Mouse (Mus musculus): ENCODE results near the gene 1700125H20Rik. TPM values are rescaled to one million over a fixed set of nuclear protein-coding genes. Genes with fewer than 3 reads are reported as not detected.
"Not testable (repeated sequence)": the region's sequence is repeated elsewhere in the genome, so short reads cannot be mapped to it uniquely, and the experiment has no call there.

The 1700125H20Rik gene
- total and polyA plus RNA-seq, 2 experiments from 2014 or later: 2.8 TPM; not detected in 1

DNA sequence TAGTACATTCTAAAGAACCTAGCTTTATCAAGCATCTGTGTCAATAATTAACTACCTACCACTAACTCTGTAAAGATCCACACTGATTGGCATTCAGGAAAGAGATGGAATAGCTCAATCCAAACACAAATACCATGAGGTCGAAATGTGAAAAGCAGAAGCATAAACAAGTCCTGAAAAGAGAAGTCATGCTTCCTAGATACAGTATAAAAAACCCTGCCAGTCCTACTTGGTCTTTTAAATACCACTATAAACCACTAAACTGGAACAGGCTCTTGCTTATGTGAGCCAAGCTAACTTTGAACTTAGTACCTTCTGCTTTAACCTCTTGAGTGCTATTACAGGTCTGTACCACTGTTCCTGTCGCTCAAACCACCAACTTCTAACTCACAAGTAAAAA is 38.7 kb upstream of the 1700125H20Rik start:
- Histone ChIP-seq H3K36me3 (ENCODE audit: insufficient read depth, low read length) (no peaks in the 10 kb centered on the region), H3K4me1 (ENCODE audit: insufficient read depth, low read length) (no peaks in the 10 kb centered on the region), H3K27me3 (ENCODE audit: insufficient read depth, low read length) (no peaks in the 10 kb centered on the region), H3K4me3 (ENCODE audit: low read depth, low read length) (no peak overlapping the region), H3K4me2 (ENCODE audit: low read depth, low read length, poor library complexity, severe bottlenecking) (no peak overlapping the region), H3K27ac (ENCODE audit: low read depth, low read length) (no peak overlapping the region), H3K9ac (replicated peaks; ENCODE audit: low read length, poor library complexity, severe bottlenecking) (no peak overlapping the region), H3K9me3 (ENCODE audit: low read length) (no peaks in the 10 kb centered on the region)
- 80% methylated on average over 2 of the region's 2 CpGs for WGBS
- no peak for TF ChIP-seq CTCF (IDR thresholded peaks at IDR 0.05)
- DNase-seq (ENCODE audit: low spot score) (no peak), ATAC-seq (ENCODE audit: low FRiP score) (no peak)

DNA sequence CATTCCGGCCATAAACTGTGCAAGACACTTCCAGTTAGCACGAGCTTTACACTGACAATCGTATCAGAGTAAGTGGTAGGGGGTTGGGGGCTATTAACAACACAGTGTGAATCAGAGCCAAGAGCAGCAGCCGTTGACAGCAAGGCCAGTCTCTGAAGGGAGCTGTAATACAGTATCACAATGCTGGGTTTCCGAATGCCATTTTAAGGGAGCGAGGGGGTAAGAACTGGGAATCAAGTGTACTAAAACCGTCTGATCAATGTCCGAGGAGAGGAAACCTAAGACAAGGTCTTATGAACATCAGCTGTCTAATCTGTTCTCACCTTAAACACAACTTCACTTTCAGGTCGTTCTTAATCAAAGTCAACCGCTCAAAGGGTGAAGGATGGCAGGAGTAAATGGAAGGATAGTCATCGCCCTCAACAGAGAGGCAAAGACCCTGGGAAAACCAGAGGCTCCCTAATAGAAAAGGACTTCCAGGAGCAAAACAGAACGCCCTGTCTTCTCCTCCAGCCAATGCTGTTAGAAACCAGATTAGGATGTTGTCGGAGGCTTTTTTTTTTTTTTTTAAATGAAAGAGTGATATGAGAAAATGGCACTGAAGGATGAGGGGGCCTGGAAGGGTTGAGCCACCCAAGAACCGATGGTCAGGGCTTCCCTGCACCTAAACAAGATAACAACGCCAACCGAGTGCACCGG is 31.3 kb upstream of the 1700125H20Rik start:
- H3K4me2 ChIP-seq (ENCODE audit: low read depth, low read length, poor library complexity, severe bottlenecking): peak overlapping the region; percentile 68
- H3K9ac ChIP-seq (replicated peaks; ENCODE audit: low read length, poor library complexity, severe bottlenecking): peak overlapping the region; percentile 88
- ATAC-seq (ENCODE audit: low FRiP score) (no peak; the same call in 1 of the 2 replicates), DNase-seq (ENCODE audit: low spot score) (peak; percentile 61)
- peak overlapping the region; percentile 89 for H3K27ac ChIP-seq (ENCODE audit: low read depth, low read length)
- no peaks in the 10 kb centered on the region for H3K4me1 ChIP-seq (ENCODE audit: insufficient read depth, low read length)
- H3K36me3 ChIP-seq (ENCODE audit: insufficient read depth, low read length): no peaks in the 10 kb centered on the region
- 1% methylated on average over 17 of the region's 17 CpGs for WGBS
- H3K9me3 ChIP-seq (ENCODE audit: low read length): no peaks in the 10 kb centered on the region
- no peak for TF ChIP-seq CTCF (IDR thresholded peaks at IDR 0.05)
- no peaks in the 10 kb centered on the region for H3K27me3 ChIP-seq (ENCODE audit: insufficient read depth, low read length)
- H3K4me3 ChIP-seq (ENCODE audit: low read depth, low read length): peak overlapping the region; percentile 82

DNA sequence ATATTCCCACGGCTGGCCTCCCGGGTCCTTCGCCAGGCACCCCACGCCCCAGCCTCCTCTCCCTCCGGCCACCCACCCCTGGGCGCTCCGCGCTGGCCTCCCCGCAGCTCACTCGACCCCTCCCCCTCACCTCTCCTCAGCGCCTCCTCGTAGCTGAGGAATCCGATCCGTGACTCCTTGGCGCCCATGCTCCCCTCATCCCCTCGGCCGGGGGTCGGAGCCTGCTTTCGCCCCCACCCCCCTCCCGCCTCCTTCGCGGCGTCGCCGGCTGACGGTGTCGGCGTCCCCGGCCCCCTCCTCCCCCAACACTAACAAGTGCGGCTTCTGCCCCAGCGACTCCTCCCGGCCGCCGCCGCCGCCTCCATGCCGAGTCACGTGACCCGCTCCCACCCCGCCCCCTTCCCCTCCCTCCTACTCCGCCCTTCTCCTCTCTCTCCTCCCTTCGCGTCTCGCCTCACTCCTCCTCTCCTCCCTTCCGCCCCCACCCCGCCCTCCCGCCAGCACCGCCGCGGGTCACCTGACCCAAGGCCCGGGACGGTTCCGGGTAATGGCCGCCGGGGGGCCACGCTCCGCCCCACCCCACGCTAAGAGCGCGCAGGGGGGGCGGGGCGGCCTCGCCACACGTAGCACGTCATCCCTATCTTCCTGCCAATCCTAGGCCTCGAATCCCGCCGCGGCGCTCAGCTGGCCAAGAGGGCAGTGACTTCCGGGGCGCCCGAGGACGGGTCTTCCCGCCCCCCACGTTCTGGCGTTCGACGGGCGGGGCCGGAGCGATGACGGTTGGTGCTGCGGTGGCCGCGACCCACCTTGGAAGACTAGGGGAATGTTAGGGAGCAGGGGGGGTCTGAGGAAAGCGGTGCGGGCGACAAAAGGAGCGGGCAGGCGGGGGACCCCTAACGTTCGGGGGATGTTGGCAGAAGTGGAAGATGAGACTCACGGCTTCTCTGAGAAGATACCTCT is 30.3 kb upstream of the 1700125H20Rik start, which contains the start of gene Usp32:
TSS of gene Usp32 (minus strand) at position 581 of the 960 bp plus-strand sequence.
- H3K27ac ChIP-seq (ENCODE audit: low read depth, low read length): peak within 1 kb of the TSS; percentile 89
- no peaks in the 10 kb centered on the region for H3K4me1 ChIP-seq (ENCODE audit: insufficient read depth, low read length)
- H3K27me3 ChIP-seq (ENCODE audit: insufficient read depth, low read length): no peaks in the 10 kb centered on the region
- WGBS: under 1% methylated on average over 78 of the region's 94 CpGs
- H3K9me3 ChIP-seq (ENCODE audit: low read length): no peaks in the 10 kb centered on the region
- H3K36me3 ChIP-seq (ENCODE audit: insufficient read depth, low read length): no peaks in the 10 kb centered on the region
- ATAC-seq (ENCODE audit: low FRiP score) (peak; percentile 97), DNase-seq (ENCODE audit: low spot score) (peak; percentile 98)
- peak within 1 kb of the TSS; percentile 68 for H3K4me2 ChIP-seq (ENCODE audit: low read depth, low read length, poor library complexity, severe bottlenecking)
- peak; percentile 21; the same call in 1 of the 2 replicates for TF ChIP-seq CTCF (IDR thresholded peaks at IDR 0.05)
- peak within 1 kb of the TSS; percentile 88 for H3K9ac ChIP-seq (replicated peaks; ENCODE audit: low read length, poor library complexity, severe bottlenecking)
- H3K4me3 ChIP-seq (ENCODE audit: low read depth, low read length): peak within 1 kb of the TSS; percentile 82

DNA sequence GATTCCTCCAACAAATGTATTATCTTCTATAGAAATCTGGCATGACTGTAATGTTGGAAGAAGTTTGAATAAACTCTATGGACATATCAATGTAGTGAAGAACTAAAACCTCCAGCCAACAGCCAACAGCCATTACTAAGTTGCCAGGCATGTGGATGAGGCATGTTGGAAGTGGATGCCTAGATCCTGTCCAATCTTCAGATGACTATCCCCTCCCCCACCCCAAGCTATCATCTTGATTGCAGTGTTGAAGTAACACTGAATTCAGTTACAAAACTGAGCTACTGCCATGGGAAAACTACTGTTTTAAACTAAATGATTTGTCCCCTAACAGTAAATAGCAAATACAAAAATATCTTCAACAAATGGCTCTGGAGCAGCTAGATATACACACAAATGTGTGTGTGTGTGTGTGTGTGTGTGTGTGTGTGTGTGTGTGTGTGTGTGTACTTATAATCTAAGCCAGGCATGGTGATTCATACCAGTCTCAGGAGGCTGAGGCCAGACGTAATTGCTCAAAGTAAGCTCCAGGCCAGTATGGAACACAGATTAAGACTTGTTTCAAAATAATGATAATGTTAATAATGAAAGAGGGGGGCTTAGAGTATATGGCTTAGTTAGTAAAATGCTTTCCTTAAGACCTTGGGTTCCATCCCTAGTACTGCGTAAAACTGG is 17.8 kb upstream of the 1700125H20Rik start:
- Histone ChIP-seq H3K27me3 (ENCODE audit: insufficient read depth, low read length) (no peaks in the 10 kb centered on the region), H3K9me3 (ENCODE audit: low read length) (no peaks in the 10 kb centered on the region), H3K9ac (replicated peaks; ENCODE audit: low read length, poor library complexity, severe bottlenecking) (no peak overlapping the region), H3K4me3 (ENCODE audit: low read depth, low read length) (no peak overlapping the region), H3K27ac (ENCODE audit: low read depth, low read length) (no peak overlapping the region), H3K4me1 (ENCODE audit: insufficient read depth, low read length) (no peaks in the 10 kb centered on the region), H3K36me3 (ENCODE audit: insufficient read depth, low read length) (no peaks in the 10 kb centered on the region), H3K4me2 (ENCODE audit: low read depth, low read length, poor library complexity, severe bottlenecking) (no peak overlapping the region)
- WGBS: 89% methylated on average over 2 of the region's 2 CpGs
- ATAC-seq (ENCODE audit: low FRiP score): no peak
- DNase-seq (ENCODE audit: low spot score): no peak
- TF ChIP-seq CTCF (IDR thresholded peaks at IDR 0.05): no peak

DNA sequence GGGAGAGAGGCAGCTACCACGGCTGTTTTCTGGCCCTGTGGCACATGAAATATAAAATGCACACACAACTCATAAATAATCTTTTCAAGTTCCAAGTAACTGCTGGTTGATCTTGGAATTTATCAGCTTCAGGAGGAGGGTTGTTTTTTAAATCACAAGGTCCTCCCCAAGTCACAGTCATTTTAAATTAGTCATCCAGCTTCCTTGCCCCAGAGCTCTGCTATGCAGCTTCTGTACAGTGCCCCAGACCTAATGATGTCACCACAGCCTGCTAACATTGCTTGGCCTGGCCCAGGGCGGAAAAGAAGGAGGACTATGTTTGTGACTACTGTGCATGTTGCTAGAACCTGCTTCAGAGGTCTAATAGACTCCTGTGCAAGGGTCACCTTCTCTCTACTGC is 12.9 kb upstream of the 1700125H20Rik start:
- no peak for TF ChIP-seq CTCF (IDR thresholded peaks at IDR 0.05)
- Histone ChIP-seq H3K36me3 (ENCODE audit: insufficient read depth, low read length) (no peaks in the 10 kb centered on the region), H3K4me3 (ENCODE audit: low read depth, low read length) (no peak overlapping the region), H3K9ac (replicated peaks; ENCODE audit: low read length, poor library complexity, severe bottlenecking) (no peak overlapping the region), H3K4me2 (ENCODE audit: low read depth, low read length, poor library complexity, severe bottlenecking) (no peak overlapping the region), H3K9me3 (ENCODE audit: low read length) (no peaks in the 10 kb centered on the region), H3K27ac (ENCODE audit: low read depth, low read length) (no peak overlapping the region), H3K27me3 (ENCODE audit: insufficient read depth, low read length) (no peaks in the 10 kb centered on the region), H3K4me1 (ENCODE audit: insufficient read depth, low read length) (no peaks in the 10 kb centered on the region)
- DNase-seq (ENCODE audit: low spot score) (no peak), ATAC-seq (ENCODE audit: low FRiP score) (no peak)
- 69% methylated on average over 2 of the region's 2 CpGs for WGBS

DNA sequence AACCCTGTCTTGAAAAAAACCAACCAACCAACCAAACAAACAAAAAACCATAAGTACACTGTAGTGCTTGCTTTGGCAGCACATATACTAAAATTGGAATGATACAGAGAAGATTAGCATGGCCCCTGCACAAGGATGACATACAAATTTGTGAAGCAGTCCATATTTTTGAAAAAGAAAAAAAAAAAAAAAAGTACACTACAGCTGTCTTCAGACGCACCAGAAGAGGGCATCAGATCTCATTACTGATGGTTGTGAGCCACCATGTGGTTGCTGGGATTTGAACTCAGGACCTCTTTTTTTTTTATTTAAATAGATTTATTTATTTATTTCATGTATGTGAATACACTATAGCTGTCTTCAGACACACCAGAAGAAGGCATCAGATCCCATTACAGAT is 7.2 kb upstream of the 1700125H20Rik start:
- DNase-seq (ENCODE audit: low spot score); H3K4me1 ChIP-seq (ENCODE audit: insufficient read depth, low read length); H3K9me3 ChIP-seq (ENCODE audit: low read length); H3K4me3 ChIP-seq (ENCODE audit: low read depth, low read length); H3K9ac ChIP-seq (replicated peaks; ENCODE audit: low read length, poor library complexity, severe bottlenecking); H3K27ac ChIP-seq (ENCODE audit: low read depth, low read length); ATAC-seq (ENCODE audit: low FRiP score); H3K4me2 ChIP-seq (ENCODE audit: low read depth, low read length, poor library complexity, severe bottlenecking); H3K27me3 ChIP-seq (ENCODE audit: insufficient read depth, low read length); H3K36me3 ChIP-seq (ENCODE audit: insufficient read depth, low read length): not testable (repeated sequence)
- WGBS: 89% methylated on average over 1 of the region's 1 CpGs
